Mouse (Mus musculus): ENCODE results near the gene Tnp2.

DNA sequence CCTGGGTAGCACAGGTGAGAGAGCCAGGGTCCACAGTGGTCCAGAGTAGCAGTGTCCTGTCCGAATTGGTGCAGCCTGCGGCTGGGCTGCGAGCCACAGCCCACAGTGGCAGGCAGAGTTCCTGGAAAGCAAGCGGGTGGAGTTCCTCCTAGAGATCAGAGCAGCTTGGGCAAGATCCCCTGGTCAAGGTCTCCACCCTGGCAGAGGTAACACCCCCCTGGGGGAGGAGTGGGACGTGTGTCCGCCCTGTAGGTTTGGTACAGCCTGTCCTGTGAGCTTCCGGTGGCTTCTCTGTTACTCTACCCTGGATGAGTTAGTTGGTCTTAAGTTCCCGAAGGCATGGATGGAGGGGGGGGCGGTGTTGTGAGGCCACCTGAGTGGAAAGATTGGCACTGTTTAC is 19.6 kb downstream of the Tnp2 start:
- TF ChIP-seq GATA1 (IDR thresholded peaks at IDR 0.05; ENCODE audit: borderline replicate concordance, low read length): no peak
- TF ChIP-seq FLI1 (IDR thresholded peaks at IDR 0.05; ENCODE audit: low read length): no peak
